Mouse (Mus musculus) c-Kit-positive CD71-negative TER-119-negative erythroid progenitor cells, embryonic 14.5 days (primary cell): ENCODE results near the gene Wdfy4.

ENCODE experiments used
- DNase-seq: peaks from one replicate; pipeline ENCODE4 v3.0.0-alpha.2; 2013; ENCODE audit warnings: low read depth

Gene Wdfy4

DNA sequence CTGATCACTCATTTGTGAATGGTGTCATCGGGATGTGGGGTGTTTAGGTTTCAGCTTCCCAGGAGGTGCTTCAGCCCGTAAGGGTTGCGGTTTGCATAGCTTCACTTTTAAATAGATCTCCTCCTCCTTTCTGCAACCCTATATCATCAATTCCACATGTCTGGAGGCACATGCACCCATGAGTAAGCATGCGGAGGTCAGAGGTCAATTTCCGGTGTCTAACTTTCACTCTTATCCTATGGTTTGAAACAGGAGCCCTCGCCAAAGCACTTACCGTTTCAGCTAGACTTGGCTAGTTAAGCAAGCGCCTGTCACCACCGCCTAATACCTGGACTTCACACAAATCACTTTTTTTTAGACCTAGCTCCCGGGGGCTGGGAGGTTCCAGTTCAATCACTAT, 220.6 kb downstream of the Wdfy4 start:
- no peak for DNase-seq

GRCm38 (mm10) chr14:32960481-32960880, 224.8 kb downstream of the Wdfy4 start:
- peak; percentile 40 for DNase-seq

DNA sequence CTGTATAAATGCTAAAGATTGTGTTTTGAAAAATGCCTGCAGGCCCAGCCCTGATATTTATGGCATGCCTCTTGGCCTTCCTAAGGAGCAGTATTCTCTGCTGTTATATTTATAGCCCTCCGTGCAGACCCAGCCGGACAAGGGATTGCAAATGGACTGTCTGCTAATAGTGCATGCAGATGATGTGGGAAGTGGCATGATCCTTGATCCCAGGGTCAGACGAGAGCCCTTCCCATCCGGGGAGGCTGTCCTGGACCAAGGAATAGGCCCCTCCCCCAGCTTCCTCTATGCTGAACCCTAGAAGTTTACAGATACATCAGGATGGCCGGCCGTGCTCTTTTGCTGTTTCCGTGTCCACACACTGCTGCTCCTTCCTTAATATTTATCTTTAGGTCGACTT, 226.6 kb downstream of the Wdfy4 start:
- no peak for DNase-seq

DNA sequence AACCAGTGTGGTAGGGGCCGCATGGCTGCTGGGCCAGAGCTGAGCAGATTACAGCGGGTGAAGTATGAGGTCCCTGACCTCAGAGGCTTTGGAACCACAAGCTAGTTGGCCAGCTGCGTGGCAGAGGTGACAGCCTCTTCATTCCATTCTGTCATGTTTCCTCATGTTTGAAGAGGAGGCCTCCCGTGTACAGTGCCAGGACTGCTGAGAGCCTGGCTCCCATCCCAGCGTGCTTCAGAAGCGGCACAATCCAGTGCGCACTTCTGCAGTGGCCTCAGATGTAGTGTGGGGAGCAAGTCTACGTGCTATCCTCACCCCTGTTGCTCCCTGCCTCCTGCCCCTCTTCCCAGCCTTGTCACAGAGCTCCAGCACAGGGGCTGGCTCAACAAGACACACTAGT, 228.8 kb downstream of the Wdfy4 start:
- no peak for DNase-seq

DNA sequence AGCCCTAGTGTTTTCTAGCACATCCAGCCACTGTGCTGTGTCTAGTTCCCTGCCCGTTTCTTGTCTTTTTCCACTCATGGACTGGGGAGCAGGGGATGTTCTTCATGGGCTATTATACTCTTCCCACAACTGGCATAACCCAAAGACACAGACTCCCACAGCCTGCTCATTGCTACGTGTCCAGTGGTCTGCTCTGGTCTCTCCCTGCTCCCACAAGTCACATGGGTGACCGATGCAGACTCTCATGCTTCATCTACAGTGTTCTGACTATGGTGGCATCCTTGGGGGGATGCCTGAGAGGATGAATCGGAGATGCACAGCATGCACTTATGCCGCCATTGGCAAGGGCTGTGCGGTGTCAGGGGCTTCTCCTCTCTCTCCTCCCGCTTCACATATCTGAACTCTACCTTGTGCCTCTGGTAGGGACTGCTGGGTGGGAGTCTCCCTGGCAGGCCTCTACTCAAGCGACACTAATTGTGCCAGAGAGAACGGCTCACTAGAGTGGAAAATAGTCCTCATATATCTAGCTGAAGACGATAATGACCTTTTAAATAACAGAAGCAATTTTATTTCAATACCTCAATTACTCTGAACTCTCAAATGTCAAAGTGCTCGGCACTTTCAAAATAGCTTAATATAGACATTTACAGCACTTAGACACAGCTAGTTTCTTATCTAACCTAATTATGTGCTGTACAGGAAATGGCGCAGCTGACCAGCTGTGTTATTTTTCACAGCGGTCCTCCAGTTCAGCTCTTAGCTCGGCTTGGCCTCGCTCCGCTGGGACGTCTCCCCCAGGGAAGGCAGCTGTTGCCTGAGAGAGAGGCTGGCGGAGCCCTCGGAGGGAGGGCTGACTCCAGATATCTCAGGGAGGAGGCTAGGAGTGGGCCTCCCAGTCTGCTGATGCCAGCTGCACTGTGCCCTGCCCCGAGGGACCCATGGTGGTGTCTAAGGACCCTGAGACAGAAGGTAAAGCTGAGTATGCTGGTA, 234.7 kb downstream of the Wdfy4 start:
- DNase-seq: no peak

- no peak for DNase-seq
Observed at GRCm38 (mm10) chr14:32947512-32947911, 237.8 kb downstream of the Wdfy4 start.

- no peak for DNase-seq
Observed at GRCm38 (mm10) chr14:32939217-32939616, 246.1 kb downstream of the Wdfy4 start.

GRCm38 (mm10) chr14:32934064-32934463, 251.2 kb downstream of the Wdfy4 start:
- DNase-seq: no peak

DNA sequence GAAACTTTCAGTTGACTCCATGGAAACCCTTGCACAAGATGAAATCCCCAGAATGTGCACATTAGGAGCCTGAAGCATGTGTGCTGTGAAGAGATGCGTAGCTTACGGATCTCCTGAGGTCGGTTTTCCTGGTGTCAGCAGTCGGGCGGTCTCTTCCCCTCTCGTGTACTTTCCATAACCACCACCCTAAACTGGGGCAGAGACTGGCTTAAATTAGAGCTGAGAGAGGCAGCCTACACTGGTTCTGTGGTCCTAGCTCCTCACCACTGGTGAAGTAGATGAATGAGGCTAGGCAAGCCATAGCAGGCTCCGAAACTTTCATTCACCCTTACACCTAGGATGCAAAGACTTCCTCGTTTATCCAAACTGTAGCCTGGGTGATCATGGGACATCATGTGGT, 253.1 kb downstream of the Wdfy4 start:
- DNase-seq: no peak

- peak; percentile 14 for DNase-seq
Observed at GRCm38 (mm10) chr14:32931709-32932108, 253.6 kb downstream of the Wdfy4 start.

DNA sequence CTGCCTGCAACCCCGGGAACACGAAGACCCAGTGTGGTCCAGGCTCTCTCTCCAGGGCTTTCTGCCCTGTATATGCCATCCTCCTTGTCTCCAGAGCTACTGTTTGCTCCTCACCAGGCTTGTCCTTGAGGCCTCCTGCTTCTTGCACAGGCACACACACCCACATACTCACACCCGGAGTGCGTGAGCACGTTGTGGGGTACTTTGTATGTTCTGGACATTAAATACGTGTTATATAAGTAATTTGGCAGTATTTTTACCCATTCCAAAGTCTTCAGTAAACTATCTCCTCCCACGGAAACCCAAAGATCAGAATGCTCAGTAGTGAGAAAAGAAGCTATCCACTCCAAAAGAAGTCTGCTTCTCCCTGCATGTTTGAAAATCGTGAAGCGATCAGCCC, 261.4 kb downstream of the Wdfy4 start:
- DNase-seq: no peak

GRCm38 (mm10) chr14:32917919-32918318, 267.4 kb downstream of the Wdfy4 start:
- no peak for DNase-seq

GRCm38 (mm10) chr14:32915360-32915759, 269.9 kb downstream of the Wdfy4 start:
- DNase-seq: no peak

DNA sequence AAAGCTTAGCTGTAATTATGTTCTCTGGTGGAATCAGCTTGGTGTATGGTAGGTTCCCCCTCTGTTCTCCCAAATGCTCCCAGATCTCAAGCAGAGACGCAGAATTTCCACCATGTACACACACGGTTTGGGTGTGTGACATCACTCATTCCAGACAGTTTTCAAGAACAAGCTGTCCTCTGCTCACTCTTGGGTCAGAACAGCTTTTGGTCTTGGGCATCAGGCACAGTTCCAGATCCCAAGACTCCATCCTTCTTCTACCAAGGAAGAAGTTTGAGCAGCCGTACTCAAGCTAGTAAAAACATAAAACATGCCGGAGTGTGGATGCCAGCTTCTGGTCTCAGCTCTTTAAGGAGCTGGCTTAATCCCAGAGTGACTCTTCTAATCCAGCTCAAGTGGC, 274.1 kb downstream of the Wdfy4 start:
- no peak for DNase-seq
